Mouse (Mus musculus) testis, postnatal 14 days (tissue): ENCODE data around the gene Tomm22.
"Not testable (repeated sequence)": the region's sequence is repeated elsewhere in the genome, so short reads cannot be mapped to it uniquely, and the experiment has no call there.

Experiments
- DNase-seq: peaks from one replicate; pipeline ENCODE4 v3.0.0; 2021; ENCODE audit warnings: low spot score

The Tomm22 gene

GRCm38 (mm10) chr15:79670249-79670971 lies at the start of gene Tomm22:
TSS of gene Tomm22 (plus strand) at chr15:79670861.
- DNase-seq: peak; percentile 92

- DNase-seq: no peak
These were observed 40.2 kb upstream of the Tomm22 start for GRCm38 (mm10) chr15:79630471-79630870.

GRCm38 (mm10) chr15:79641135-79641817 lies 29.4 kb upstream of the Tomm22 start:
- DNase-seq: no peak

GRCm38 (mm10) chr15:79645483-79645882 lies 25.2 kb upstream of the Tomm22 start:
- no peak for DNase-seq

GRCm38 (mm10) chr15:79648130-79648529 lies 22.5 kb upstream of the Tomm22 start:
- DNase-seq: no peak

GRCm38 (mm10) chr15:79650569-79650968 lies 20.1 kb upstream of the Tomm22 start:
- no peak for DNase-seq

- DNase-seq: peak; percentile 51
These were observed 19.2 kb upstream of the Tomm22 start for GRCm38 (mm10) chr15:79651481-79651880.

- DNase-seq: no peak
These were observed 14.2 kb upstream of the Tomm22 start for GRCm38 (mm10) chr15:79656451-79656850.

GRCm38 (mm10) chr15:79657837-79658530 lies 12.7 kb upstream of the Tomm22 start:
- DNase-seq: peak; percentile 79

GRCm38 (mm10) chr15:79658531-79659375 lies 11.9 kb upstream of the Tomm22 start, which contains the start of the genes Fam227a and Cby1:
TSS of gene Fam227a (minus strand) at chr15:79658956.
TSS of gene Cby1 (plus strand) at chr15:79659199.
- DNase-seq: peak; percentile 93

GRCm38 (mm10) chr15:79661852-79662251 lies 8.8 kb upstream of the Tomm22 start:
- DNase-seq: peak; percentile 58

- DNase-seq: no peak
These were observed 6.0 kb upstream of the Tomm22 start for GRCm38 (mm10) chr15:79664666-79665065.

GRCm38 (mm10) chr15:79669195-79669594 lies 1.5 kb upstream of the Tomm22 start:
- DNase-seq: no peak

GRCm38 (mm10) chr15:79670972-79671299 lies 275 bp downstream of the Tomm22 start:
- DNase-seq: peak; percentile 48

- not testable (repeated sequence) for DNase-seq
These were observed 1.2 kb downstream of the Tomm22 start for GRCm38 (mm10) chr15:79671828-79672348.

- DNase-seq: no peak
These were observed 7.3 kb downstream of the Tomm22 start for GRCm38 (mm10) chr15:79677936-79678335.

- DNase-seq: no peak
These were observed 11.3 kb downstream of the Tomm22 start for GRCm38 (mm10) chr15:79681973-79682372.

- no peak for DNase-seq
These were observed 12.5 kb downstream of the Tomm22 start for GRCm38 (mm10) chr15:79683146-79683545.

GRCm38 (mm10) chr15:79683707-79684465 lies 13.2 kb downstream of the Tomm22 start:
- DNase-seq: no peak

- no peak for DNase-seq
These were observed 14.0 kb downstream of the Tomm22 start for GRCm38 (mm10) chr15:79684616-79685015.

GRCm38 (mm10) chr15:79685141-79685641 lies 14.5 kb downstream of the Tomm22 start:
- DNase-seq: no peak
